Mouse (Mus musculus): Measurements from ENCODE around the gene Stim2. TPM values are rescaled to one million over a fixed set of nuclear protein-coding genes. Genes with fewer than 3 reads are reported as not detected.

Stim2 gene
- polyA plus RNA-seq, 1 experiment from 2014 or later: 26.0 TPM

GRCm38 (mm10) chr5:53999461-53999770 is 1.1 kb downstream of the Stim2 start:
- ATAC-seq (ENCODE audit: low FRiP score, low TSS enrichment): no peak
- Histone ChIP-seq H3K4me1 (ENCODE audit: control insufficient read depth, insufficient read depth, low read length) (peaks cover 12% of the 10 kb centered on the region), H3K9ac (ENCODE audit: low read depth, low read length) (peak overlapping the region; percentile 95), H3K36me3 (ENCODE audit: control insufficient read depth, insufficient read depth, low read length) (no peaks in the 10 kb centered on the region), H3K4me2 (replicated peaks; ENCODE audit: low read depth, low read length) (peak overlapping the region; percentile 55), H3K4me3 (ENCODE audit: low read length) (peak overlapping the region; percentile 92), H3K27ac (ENCODE audit: low read depth, low read length) (peak overlapping the region; percentile 92), H3K9me3 (ENCODE audit: control insufficient read depth, low read length) (no peaks in the 10 kb centered on the region), H3K27me3 (ENCODE audit: control insufficient read depth, insufficient read depth, low read length) (no peaks in the 10 kb centered on the region)
- WGBS: 1% methylated on average over 6 of the region's 6 CpGs

- Histone ChIP-seq H3K36me3 (ENCODE audit: control insufficient read depth, insufficient read depth, low read length) (no peaks in the 10 kb centered on the region), H3K4me1 (ENCODE audit: control insufficient read depth, insufficient read depth, low read length) (peaks cover 12% of the 10 kb centered on the region), H3K9me3 (ENCODE audit: control insufficient read depth, low read length) (no peaks in the 10 kb centered on the region), H3K27me3 (ENCODE audit: control insufficient read depth, insufficient read depth, low read length) (no peaks in the 10 kb centered on the region), H3K4me2 (replicated peaks; ENCODE audit: low read depth, low read length) (peak overlapping the region; percentile 55), H3K4me3 (ENCODE audit: low read length) (peak overlapping the region; percentile 92), H3K27ac (ENCODE audit: low read depth, low read length) (peak overlapping the region; percentile 27; the same call in 1 of the 2 replicates), H3K9ac (ENCODE audit: low read depth, low read length) (peak overlapping the region; percentile 95; the same call in 1 of the 2 replicates)
- 0% methylated on average over 2 of the region's 2 CpGs for WGBS
- no peak for ATAC-seq (ENCODE audit: low FRiP score, low TSS enrichment)
Measured at GRCm38 (mm10) chr5:53999831-54000230, 1.5 kb downstream of the Stim2 start.

DNA sequence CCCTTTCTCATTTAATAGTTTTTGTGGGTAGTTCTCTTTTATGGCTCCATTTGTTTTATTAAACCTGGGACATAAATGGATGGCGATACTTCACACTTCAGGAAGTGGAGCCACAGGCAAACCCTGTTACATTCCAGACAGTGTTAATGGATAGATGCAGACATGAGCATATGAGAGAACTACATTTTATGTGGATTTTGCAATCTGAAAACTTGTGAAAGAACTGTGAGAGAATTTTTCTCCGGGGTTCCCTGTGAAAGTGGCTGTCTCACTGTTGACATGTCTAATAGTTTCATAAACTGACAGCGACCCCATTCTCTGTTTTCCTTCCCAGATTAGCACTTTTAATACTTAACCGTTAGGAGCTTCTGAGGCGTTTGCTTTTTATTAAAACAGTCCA is 2.7 kb downstream of the Stim2 start:
- no peak overlapping the region for H3K9ac ChIP-seq (ENCODE audit: low read depth, low read length)
- H3K36me3 ChIP-seq (ENCODE audit: control insufficient read depth, insufficient read depth, low read length): no peaks in the 10 kb centered on the region
- H3K4me2 ChIP-seq (replicated peaks; ENCODE audit: low read depth, low read length): peak overlapping the region; percentile 22; the same call in 1 of the 2 replicates
- no peaks in the 10 kb centered on the region for H3K27me3 ChIP-seq (ENCODE audit: control insufficient read depth, insufficient read depth, low read length)
- WGBS: 42% methylated on average over 5 of the region's 5 CpGs
- no peak for ATAC-seq (ENCODE audit: low FRiP score, low TSS enrichment)
- no peaks in the 10 kb centered on the region for H3K9me3 ChIP-seq (ENCODE audit: control insufficient read depth, low read length)
- peak overlapping the region; percentile 10; the same call in 1 of the 2 replicates for H3K4me3 ChIP-seq (ENCODE audit: low read length)
- peaks cover 12% of the 10 kb centered on the region for H3K4me1 ChIP-seq (ENCODE audit: control insufficient read depth, insufficient read depth, low read length)
- no peak overlapping the region for H3K27ac ChIP-seq (ENCODE audit: low read depth, low read length)

DNA sequence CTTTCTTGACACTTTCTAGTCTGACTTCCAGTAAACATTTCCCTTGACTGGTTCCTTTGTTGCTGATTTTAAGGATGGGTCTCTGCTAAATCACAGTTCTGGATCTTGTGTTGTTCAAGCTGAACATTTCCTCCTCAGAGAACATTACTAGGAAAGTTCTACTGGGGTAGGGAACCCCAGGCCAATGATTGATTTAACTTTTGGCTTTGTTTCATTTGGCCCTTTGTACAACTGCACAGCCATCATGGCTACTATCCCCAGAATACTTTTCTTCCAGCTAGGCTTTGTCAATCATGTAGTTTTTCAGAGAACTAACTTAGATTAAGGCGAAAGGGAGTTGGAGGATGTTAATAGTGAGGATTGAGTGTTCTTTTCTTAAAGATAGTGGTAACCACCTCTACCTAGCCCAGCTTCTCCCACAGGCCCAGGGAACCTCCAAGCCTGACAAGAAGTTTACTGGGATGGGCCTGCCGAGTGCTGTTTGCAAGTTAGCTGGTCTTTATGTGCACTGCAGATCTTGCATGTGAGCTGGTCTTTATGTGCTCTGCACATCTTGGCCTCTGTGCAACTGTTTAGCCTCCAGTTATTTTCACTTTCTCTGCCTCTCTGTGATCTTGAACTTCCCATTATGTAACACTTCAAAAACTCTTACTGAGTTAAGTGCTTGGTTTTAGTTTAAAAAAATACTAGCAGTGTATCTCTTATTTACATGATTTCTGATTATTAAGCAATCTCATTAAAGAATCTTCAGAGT is 7.0 kb downstream of the Stim2 start:
- Histone ChIP-seq H3K27me3 (ENCODE audit: control insufficient read depth, insufficient read depth, low read length) (no peaks in the 10 kb centered on the region), H3K4me2 (replicated peaks; ENCODE audit: low read depth, low read length) (no peak overlapping the region), H3K4me1 (ENCODE audit: control insufficient read depth, insufficient read depth, low read length) (peaks cover 8% of the 10 kb centered on the region), H3K9ac (ENCODE audit: low read depth, low read length) (no peak overlapping the region), H3K36me3 (ENCODE audit: control insufficient read depth, insufficient read depth, low read length) (no peaks in the 10 kb centered on the region), H3K9me3 (ENCODE audit: control insufficient read depth, low read length) (no peaks in the 10 kb centered on the region), H3K27ac (ENCODE audit: low read depth, low read length) (no peak overlapping the region), H3K4me3 (ENCODE audit: low read length) (no peak overlapping the region)
- 66% methylated on average over 2 of the region's 2 CpGs for WGBS
- ATAC-seq (ENCODE audit: low FRiP score, low TSS enrichment): no peak

- H3K4me2 ChIP-seq (replicated peaks; ENCODE audit: low read depth, low read length): no peak overlapping the region
- no peak overlapping the region for H3K4me3 ChIP-seq (ENCODE audit: low read length)
- H3K9ac ChIP-seq (ENCODE audit: low read depth, low read length): no peak overlapping the region
- peaks cover 5% of the 10 kb centered on the region; the same call in 1 of the 2 replicates for H3K4me1 ChIP-seq (ENCODE audit: control insufficient read depth, insufficient read depth, low read length)
- WGBS: 28% methylated on average over 6 of the region's 6 CpGs
- H3K9me3 ChIP-seq (ENCODE audit: control insufficient read depth, low read length): no peaks in the 10 kb centered on the region
- no peak overlapping the region for H3K27ac ChIP-seq (ENCODE audit: low read depth, low read length)
- ATAC-seq (ENCODE audit: low FRiP score, low TSS enrichment): no peak
- no peaks in the 10 kb centered on the region for H3K27me3 ChIP-seq (ENCODE audit: control insufficient read depth, insufficient read depth, low read length)
- H3K36me3 ChIP-seq (ENCODE audit: control insufficient read depth, insufficient read depth, low read length): no peaks in the 10 kb centered on the region
Measured at GRCm38 (mm10) chr5:54005865-54006225, 7.5 kb downstream of the Stim2 start.

GRCm38 (mm10) chr5:54006845-54007244 is 8.5 kb downstream of the Stim2 start:
- Histone ChIP-seq H3K9me3 (ENCODE audit: control insufficient read depth, low read length) (no peaks in the 10 kb centered on the region), H3K4me3 (ENCODE audit: low read length) (no peak overlapping the region), H3K4me1 (ENCODE audit: control insufficient read depth, insufficient read depth, low read length) (no peaks in the 10 kb centered on the region), H3K4me2 (replicated peaks; ENCODE audit: low read depth, low read length) (no peak overlapping the region), H3K36me3 (ENCODE audit: control insufficient read depth, insufficient read depth, low read length) (no peaks in the 10 kb centered on the region), H3K27me3 (ENCODE audit: control insufficient read depth, insufficient read depth, low read length) (no peaks in the 10 kb centered on the region), H3K27ac (ENCODE audit: low read depth, low read length) (no peak overlapping the region), H3K9ac (ENCODE audit: low read depth, low read length) (no peak overlapping the region)
- 100% methylated on average over 1 of the region's 1 CpGs for WGBS
- ATAC-seq (ENCODE audit: low FRiP score, low TSS enrichment): no peak

DNA sequence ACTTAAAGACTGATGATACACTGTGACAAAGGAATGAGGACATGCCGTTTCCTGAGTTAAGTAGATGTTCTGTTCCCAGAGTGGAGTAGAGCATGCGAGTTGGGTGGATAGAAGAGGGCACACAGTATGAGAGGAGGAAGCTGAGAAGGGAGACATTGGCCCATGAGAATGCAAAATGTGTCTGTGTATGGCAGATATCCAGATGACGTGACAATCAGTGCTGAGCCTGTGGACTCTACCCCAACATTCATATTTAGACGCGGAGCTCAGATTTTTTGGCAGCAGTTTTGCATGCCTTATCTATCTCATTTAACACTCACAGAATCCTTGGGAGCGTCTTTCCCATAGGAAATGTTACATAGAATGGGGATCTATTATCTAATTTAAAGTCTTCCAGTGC is 9.3 kb downstream of the Stim2 start:
- no peaks in the 10 kb centered on the region for H3K9me3 ChIP-seq (ENCODE audit: control insufficient read depth, low read length)
- H3K27me3 ChIP-seq (ENCODE audit: control insufficient read depth, insufficient read depth, low read length): no peaks in the 10 kb centered on the region
- H3K4me3 ChIP-seq (ENCODE audit: low read length): no peak overlapping the region
- H3K4me1 ChIP-seq (ENCODE audit: control insufficient read depth, insufficient read depth, low read length): no peaks in the 10 kb centered on the region
- H3K36me3 ChIP-seq (ENCODE audit: control insufficient read depth, insufficient read depth, low read length): no peaks in the 10 kb centered on the region
- H3K27ac ChIP-seq (ENCODE audit: low read depth, low read length): no peak overlapping the region
- no peak for ATAC-seq (ENCODE audit: low FRiP score, low TSS enrichment)
- no peak overlapping the region for H3K9ac ChIP-seq (ENCODE audit: low read depth, low read length)
- H3K4me2 ChIP-seq (replicated peaks; ENCODE audit: low read depth, low read length): no peak overlapping the region
- WGBS: 82% methylated on average over 6 of the region's 6 CpGs

DNA sequence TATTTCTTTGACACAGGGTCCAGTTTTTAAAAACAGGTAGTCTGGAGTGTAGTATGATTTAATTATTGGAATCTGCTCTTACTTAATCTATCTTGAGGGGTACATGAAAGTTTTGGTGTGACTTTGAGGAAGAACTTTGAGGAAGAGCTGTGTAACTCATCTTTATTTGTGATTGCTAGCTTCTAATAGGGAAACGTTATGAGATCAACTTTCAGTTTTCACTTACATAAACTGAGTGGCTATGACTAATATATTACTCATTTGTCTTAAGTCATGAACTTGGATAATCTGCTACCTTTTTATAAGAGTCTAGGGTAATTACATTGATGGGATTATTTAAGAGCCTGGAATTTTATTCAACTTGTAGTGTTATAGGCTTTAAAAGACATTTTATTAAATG is 15.0 kb downstream of the Stim2 start:
- WGBS: 34% methylated on average over 1 of the region's 1 CpGs
- no peak overlapping the region for H3K4me2 ChIP-seq (replicated peaks; ENCODE audit: low read depth, low read length)
- no peak for ATAC-seq (ENCODE audit: low FRiP score, low TSS enrichment)
- no peaks in the 10 kb centered on the region for H3K4me1 ChIP-seq (ENCODE audit: control insufficient read depth, insufficient read depth, low read length)
- no peaks in the 10 kb centered on the region for H3K9me3 ChIP-seq (ENCODE audit: control insufficient read depth, low read length)
- H3K27ac ChIP-seq (ENCODE audit: low read depth, low read length): no peak overlapping the region
- H3K4me3 ChIP-seq (ENCODE audit: low read length): no peak overlapping the region
- no peak overlapping the region for H3K9ac ChIP-seq (ENCODE audit: low read depth, low read length)
- no peaks in the 10 kb centered on the region for H3K27me3 ChIP-seq (ENCODE audit: control insufficient read depth, insufficient read depth, low read length)
- no peaks in the 10 kb centered on the region for H3K36me3 ChIP-seq (ENCODE audit: control insufficient read depth, insufficient read depth, low read length)

DNA sequence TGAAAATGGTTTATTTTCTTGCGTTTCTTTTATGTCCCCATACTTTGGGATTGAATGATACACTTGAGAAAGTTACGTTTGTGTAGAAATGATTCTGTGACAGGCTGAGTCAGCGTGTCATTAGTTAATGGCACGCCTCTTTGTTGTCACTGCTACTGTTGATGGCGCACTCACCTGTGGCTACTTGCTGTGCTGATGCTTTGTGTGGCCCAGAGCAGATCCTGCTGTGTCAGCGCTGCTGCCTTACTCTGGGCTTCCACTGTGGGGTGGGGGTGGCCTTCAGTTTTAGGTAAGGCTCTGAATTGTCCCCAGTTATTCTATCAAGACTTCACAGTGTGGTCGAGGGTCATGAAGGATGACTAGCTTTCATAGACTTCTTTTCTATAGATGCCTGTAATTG is 18.8 kb downstream of the Stim2 start:
- H3K4me1 ChIP-seq (ENCODE audit: control insufficient read depth, insufficient read depth, low read length): no peaks in the 10 kb centered on the region; the same call in 1 of the 2 replicates
- H3K36me3 ChIP-seq (ENCODE audit: control insufficient read depth, insufficient read depth, low read length): no peaks in the 10 kb centered on the region
- H3K27ac ChIP-seq (ENCODE audit: low read depth, low read length): no peak overlapping the region
- H3K4me2 ChIP-seq (replicated peaks; ENCODE audit: low read depth, low read length): no peak overlapping the region
- no peak for ATAC-seq (ENCODE audit: low FRiP score, low TSS enrichment)
- no peaks in the 10 kb centered on the region for H3K9me3 ChIP-seq (ENCODE audit: control insufficient read depth, low read length)
- H3K4me3 ChIP-seq (ENCODE audit: low read length): no peak overlapping the region
- H3K27me3 ChIP-seq (ENCODE audit: control insufficient read depth, insufficient read depth, low read length): no peaks in the 10 kb centered on the region
- 70% methylated on average over 7 of the region's 7 CpGs for WGBS
- H3K9ac ChIP-seq (ENCODE audit: low read depth, low read length): no peak overlapping the region

All from kidney, embryonic 14.5 days (tissue).